Mouse (Mus musculus): Measurements from ENCODE around the gene Sowahb.

GRCm38 (mm10) chr5:92994309-92994708 is 50.5 kb downstream of the Sowahb start:
- no peak for TF ChIP-seq CTCF (IDR thresholded peaks at IDR 0.05; ENCODE audit: low read depth, low read length)
- TF ChIP-seq POLR2A (IDR thresholded peaks at IDR 0.05; ENCODE audit: insufficient read depth, low read length) = no peak
- no peak for TF ChIP-seq EP300 (IDR thresholded peaks at IDR 0.05; ENCODE audit: insufficient read depth, low read depth, low read length)
